Mouse (Mus musculus): Measurements from ENCODE around the gene Agpat3.

The Agpat3 gene

DNA sequence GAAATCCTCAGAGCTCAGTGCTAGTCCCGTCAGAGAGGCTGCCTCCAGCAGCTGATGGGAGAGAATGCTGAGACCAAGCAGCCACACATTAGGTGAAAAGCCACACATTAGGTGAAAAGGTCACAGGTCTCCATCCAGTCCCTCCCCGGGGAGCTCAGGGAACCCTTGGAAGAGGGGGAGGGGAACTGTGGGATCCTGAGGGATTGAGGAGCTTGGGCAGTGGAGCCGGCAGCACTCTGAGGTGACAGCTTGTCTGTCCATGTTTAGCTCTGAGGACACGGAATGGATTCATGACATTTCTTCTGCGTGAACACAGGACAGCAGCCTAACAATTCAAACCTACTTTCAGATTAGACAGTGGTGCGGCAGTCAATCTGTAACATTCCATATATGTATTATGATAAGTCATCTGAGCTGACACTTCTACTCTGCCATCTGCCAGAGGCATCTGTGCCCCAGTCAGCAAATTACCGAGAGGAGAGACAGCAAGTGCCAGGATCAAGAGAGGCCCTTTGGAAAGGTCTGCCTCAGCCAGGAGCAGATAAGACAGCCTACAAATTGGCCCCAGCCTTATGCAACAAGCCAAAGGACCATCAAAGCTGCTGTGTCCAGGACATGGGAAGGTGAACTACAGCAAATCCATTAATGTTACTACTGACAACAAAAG lies 28.9 kb downstream of the Agpat3 start:
- peak; percentile 51 for DNase-seq

DNA sequence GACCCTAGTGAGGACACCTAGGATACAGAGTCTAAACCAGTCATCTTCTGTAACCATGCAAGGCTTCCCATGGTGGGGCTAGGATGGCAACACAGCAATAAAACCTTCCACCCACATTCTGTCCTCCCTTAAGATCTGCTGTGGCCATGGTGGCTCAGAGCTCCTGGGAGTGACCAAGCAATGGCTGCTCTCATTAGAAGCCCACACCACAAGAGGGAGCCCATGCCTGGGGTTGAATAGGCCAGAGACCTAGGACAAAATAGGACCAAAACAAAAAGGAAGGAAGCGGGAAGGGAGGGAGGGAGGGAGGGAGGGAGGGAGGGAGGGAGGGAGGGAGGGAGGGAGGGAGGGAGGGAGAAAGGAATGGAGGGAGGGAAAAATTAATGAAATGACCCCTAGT lies 29.5 kb downstream of the Agpat3 start:
- no peak for DNase-seq

DNA sequence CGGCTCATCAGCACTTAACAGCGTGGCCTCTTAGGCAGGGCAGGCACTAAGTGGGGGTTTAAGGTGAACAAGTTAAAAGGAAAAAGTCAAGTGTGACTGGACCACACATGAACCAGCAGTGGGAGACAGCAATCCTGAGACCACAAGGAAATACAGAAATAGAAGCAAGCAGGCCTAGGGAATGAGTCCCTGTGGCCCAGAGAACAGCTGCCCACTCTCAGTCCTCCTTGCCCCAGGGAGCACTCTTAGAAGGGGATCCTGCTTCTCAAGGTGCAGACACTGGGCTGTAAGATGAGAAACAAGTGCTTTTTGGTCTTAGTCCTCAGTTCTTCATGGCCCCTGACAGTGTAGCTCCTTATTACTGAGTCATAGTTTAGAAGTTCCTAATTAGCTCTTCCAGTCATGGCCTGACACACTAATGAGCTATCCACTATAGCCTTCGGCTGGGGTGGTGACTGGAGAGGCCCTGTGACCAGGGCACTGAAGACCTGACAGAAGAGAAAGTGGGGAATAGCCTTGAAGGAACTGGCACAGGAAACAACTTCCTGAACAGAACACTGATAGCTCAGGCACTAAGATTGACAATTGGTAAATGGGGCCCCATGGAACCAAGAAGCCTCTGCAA lies 31.0 kb downstream of the Agpat3 start:
- no peak for DNase-seq

DNA sequence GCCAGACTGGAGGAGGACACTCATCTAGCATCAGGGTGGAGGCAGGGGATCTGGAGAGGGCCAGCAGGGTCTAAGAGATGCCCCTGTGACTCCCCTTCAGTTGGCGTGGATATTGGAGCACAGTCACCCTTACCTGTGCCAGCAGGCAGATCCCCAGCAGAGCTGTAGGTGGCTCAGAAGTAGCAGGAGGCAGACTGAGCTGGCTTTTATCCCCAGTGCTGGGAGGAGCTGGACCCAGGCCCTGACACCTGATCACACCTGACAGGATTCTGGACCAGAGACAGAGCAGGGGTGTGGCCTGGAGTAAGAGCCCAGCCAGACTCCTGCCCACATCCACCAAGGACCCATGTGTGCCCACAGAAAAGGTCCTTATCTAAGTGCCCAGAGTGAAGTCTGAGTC lies 31.8 kb downstream of the Agpat3 start:
- no peak for DNase-seq

DNA sequence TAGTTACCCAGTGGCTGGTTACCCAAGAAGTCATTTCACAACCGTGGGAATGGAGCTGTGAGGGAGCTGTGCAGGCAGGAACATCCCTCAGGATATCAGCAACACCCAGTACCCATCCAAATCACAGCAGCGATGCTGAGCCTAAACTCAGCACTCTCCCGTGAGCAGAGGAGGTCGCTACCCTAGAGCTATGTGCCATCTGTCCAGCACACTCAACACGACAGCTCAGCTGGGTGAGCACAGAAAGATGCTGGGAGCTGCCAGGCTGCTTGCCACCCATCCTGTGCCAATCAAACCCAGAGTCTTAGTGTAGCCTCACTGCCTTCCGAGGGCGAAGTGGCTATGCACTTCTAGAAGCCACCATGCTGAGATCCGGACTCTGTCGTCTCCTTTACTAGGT lies 32.3 kb downstream of the Agpat3 start:
- DNase-seq = peak; percentile 46

DNA sequence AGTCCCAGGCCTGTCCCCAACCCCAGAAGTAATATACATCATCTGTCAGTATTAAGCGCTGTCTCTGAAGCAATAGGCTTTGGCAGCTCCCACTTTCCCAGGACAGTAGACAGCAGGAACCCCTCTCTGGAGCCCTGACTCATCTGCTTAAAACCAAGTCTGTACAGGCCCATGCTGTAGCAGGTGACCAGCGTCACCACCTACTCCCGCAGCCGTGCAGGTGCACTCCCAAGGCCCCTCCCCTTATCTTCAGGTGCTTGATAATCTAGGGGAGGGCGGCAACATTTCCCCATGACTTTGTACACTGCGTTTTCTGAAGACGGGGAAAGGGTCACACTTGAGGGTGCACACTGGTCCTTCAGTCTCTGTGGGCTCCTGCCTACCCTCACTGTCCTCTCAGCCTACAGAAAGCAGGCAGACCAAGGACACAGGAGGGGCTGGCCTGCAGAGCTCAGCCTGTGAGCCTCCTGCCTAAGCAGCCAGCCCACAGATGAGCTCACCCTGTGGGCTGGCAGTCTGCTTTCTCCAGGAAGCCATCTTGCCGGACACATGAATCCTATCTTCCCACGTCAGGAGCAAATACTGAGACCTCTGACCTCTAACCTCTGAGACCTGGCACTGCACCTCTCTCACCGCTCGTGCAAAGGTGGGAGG lies 34.9 kb downstream of the Agpat3 start:
- DNase-seq = no peak

DNA sequence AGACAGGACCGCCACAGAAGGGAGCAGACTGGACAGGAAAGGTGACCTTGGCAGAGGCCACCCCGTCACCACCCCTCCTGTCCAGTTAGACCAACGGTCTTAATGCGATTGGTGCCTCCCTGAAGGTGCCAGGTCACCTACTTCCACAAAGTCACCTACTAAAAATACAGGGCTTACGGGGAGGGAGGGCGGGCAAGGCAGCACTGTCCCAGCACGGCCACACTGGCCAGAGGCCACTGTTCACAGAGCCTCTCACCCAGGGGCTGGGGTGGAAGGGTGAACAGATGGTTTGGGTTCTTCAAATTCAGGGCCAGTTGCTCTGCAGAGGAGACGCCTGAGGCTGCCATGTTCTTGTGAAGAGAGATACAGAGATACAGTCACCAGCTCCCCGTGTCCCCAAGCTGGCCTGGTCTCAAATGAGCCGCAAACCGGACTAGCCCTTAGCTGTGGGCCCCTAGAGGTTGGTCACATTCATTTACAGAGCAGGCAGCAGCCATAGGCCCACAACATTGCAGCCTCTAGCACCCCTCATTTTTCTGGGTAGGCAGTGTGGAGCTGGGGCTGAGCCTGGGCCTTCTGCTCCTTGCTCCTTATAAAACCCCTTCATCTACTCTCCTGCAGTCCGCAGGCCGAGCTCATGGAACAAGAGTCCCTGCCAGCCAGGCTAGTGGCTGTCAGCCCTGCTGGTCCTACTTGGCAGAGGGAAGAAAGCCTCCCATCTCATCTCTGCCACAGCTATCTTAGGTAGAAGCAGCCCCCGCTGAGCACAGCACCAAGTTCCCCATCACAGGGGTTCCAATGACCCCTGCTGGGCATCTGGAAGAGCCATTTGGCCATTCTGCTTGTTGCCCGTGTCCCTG lies 35.8 kb downstream of the Agpat3 start:
- DNase-seq = no peak

DNA sequence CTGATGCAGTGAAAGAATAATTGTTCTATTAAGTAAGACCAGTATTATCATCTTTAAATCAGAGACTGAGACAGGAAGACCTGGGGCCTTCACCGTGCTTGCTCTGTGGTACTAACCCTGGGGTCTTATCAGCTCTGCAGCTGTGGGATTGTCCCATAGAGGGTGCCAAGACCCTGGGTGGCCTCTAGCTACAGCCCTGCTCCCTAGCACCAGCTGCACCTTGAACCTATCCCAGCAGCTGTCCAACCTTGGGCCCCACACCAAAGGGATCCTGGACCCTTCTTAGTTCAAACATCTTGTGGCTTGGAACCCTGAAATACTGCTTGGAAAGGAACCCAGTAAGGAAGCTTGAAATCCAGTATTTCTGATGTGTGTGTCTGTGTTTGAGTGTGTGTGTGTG lies 37.1 kb downstream of the Agpat3 start:
- no peak for DNase-seq

DNA sequence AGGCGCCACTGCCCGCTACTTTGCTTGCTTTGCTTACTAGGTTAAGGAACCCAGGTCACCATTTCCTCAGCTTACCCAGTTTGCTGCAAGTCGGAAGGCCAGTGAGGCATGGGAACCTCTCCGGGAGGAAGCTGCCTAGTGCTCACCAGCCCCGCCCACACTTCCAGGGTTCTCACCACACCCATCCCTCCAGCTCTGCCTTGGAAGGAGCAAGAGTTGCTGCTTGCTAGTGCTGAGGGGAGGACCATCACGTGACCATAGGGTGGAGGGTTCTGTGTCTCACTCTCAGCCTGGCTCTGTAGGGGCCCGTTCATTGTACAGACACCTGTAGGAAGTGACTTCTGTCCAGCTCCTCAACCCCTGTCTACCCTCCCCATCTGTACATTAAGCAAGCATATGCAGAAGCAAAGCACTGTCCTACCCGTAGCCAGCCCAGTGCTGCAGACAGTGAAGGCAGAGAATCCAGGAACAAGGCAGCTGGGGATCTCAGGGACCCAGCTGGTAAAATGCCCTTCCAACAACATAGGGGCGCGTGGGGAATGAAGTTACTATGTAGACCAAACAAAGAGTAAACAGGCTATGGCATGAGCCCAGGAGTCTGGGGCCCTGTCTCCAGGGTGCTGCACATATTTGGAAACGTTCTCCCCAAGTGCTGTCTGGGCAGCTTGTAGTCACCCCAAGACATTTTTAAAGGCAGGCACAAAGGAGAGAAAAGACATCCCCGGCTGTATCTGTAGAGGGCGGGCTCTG lies 40.2 kb downstream of the Agpat3 start:
- no peak for DNase-seq

DNA sequence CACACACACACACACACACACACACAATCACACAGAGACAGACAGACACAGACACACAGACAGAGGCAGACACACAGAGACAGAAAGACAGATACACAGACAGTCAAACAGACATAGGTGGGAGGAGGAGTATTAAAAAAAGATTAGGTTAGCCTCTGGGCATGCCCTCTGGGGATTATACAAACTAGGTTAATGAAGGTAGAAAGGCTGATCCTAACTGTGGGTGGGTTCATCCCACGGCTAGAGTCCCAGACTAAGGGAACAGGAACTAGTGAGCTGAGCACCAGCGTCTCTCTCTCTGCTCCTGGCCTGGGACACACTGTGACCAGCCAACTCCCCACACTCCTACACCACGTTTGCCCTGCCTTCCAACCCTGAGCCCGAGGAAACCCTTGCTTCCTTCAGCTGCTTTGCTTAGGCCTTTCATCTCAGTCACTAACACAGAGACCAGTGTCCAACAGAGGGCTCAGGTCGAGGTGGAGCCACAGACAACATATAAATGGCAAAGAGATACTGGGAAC lies 41.5 kb downstream of the Agpat3 start:
- DNase-seq = no peak

DNA sequence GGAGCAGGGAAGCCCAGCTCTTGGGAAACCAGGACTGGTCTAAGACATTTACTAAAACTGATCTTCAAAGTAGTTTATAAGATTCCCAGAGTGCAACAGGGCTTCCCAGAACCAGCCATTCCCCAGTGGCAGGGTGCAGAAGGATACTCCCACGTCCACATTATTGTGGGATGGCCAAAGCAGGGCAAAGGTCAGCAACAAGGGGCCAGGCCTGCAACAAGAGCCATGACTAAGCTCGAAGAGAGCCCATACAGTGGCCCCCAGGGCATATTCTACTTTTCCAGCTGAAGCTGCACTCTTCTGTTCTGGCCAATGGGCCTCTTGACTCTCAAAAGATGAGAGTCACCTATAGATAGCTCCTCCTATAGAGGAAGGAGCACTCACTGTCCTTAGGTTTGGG lies 43.7 kb downstream of the Agpat3 start:
- no peak for DNase-seq

DNA sequence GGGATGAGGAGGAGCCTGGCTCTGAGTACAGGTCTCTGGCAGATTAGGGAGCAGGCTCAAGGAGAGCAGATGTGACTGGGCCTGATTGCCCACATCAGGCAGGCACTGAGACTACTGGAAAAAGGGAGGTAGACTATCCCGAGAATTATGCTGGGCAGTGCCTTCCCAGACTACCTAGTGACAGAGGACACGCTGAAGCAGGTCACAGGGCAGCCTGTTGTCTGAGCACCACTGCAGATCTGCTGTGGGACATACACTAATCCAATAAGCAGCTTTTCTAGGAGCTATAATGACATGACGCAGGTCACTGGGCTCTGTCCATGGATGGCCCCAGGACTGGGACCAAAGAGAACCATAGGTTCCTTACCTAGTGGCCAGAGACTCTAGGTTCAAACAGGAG lies 44.9 kb downstream of the Agpat3 start:
- no peak for DNase-seq

DNA sequence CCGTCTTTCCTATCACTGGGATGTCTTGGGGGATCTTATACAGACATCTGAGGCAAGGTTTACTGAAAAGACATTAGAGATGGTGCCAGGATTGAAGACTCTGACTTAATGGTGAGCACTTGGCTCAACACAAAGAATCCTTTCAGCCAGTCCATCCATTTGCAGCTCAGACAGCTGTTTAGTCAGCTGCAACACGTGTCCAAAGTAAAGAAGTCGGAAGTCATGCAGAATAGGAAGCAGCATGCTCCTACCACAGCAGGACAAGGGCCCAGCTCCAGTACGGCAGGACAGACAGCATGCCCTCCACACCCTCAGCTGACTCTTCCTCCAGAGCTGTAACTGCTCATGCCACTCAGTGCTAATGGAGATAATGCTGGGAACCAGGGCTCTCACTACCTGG lies 46.3 kb downstream of the Agpat3 start:
- no peak for DNase-seq

DNA sequence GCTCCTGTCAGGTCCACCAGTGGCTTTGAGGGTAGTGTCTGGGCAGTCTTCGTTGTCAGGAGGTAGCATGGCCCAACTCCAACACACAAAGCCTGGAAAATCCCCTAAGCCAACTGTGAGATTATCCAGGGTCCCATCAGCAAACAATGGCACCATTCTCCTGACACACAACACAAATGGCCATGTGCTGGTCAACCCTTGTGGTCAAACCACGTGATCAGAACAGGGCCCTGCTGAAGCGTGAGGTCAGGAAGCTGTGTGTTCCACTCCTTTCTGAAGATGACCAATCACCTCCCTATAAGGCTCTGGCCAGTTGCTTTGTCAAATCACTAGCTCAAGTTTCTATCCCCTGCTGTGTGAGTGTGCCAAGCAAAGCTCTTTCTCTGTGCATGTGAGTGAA lies 47.3 kb downstream of the Agpat3 start:
- no peak for DNase-seq

DNA sequence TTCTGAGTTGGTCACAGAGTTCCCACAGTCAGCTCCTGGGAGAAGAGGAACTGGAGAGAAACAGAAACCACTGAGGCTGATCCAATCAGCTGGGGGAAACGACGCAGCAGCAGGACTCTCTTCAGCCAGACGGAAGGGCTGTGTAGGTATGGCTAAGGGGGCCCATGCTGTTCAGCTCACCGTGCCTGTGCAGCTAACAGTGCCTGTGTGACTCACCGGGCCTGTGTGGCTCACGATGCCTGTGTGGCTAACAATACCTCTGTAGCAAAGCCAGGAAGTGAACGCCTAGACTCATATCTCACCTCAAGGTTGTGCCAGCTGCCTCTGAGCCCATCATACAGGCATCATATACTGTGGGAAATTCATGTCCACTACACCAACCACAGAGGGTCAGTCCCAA lies 48.6 kb downstream of the Agpat3 start:
- DNase-seq = no peak

DNA sequence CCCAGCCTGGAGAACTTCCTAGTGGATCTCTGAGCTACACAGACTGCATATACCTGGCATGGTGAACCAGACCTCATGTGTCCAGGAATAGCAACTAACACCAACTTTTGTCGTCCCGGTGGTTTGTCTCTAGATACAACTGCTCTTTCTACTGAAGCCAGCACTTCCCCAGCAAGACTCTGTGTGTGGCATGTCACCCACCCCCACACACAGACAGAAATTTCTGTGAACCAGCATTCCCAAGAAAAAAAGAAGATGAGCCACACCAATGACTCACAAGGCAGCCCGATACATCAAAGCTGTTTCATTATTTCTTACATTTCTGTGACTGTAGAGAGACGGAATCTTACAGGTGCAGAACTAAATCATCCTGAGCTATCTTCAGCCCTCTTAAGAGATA lies 52.2 kb downstream of the Agpat3 start:
- DNase-seq = peak; percentile 81

DNA sequence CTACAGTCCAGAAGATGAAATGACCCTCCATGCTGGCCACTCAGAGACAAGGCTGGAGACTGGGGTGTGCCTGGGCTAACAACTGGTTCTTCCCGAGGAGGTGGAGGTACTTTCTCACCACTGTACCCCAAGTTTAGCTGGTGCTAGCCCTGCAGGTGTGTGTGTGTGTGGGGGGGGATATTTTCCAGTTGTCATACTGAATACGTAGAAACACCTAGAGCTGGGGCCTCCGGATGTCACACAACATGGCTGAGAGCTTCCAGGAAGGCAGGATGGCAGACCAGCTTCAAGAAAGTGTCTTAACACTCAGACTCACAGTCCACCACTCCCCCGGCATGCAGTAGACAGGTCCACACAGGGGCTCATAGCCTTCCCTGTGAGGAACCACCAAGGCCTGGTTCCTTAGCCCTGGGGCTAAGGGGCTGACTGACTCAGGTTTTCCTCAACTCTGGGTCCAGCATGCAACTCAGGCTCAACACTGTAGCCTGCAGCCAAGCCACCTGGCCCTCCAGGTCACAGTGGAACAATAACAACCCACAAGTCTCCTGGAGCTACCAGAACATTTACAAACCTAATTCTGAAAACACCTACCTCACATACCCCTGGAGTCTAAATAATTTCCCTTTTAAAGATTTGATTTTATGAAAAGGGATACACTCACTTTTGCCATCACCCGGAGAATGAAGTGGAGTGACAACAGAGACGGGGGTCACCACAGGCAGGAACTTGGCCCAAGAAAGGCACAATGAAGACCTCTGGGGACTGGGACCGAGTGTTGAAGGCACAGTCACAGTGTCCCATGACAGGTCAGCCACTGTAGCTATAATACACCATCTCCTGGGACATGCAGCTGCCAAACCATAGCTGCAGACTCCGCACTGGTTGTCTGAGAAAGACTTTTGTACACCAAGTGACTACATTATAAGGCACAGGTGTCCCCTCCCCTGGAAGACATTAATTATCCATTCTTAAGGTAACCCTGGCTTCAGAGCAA lies 53.3 kb downstream of the Agpat3 start:
- DNase-seq = no peak

DNA sequence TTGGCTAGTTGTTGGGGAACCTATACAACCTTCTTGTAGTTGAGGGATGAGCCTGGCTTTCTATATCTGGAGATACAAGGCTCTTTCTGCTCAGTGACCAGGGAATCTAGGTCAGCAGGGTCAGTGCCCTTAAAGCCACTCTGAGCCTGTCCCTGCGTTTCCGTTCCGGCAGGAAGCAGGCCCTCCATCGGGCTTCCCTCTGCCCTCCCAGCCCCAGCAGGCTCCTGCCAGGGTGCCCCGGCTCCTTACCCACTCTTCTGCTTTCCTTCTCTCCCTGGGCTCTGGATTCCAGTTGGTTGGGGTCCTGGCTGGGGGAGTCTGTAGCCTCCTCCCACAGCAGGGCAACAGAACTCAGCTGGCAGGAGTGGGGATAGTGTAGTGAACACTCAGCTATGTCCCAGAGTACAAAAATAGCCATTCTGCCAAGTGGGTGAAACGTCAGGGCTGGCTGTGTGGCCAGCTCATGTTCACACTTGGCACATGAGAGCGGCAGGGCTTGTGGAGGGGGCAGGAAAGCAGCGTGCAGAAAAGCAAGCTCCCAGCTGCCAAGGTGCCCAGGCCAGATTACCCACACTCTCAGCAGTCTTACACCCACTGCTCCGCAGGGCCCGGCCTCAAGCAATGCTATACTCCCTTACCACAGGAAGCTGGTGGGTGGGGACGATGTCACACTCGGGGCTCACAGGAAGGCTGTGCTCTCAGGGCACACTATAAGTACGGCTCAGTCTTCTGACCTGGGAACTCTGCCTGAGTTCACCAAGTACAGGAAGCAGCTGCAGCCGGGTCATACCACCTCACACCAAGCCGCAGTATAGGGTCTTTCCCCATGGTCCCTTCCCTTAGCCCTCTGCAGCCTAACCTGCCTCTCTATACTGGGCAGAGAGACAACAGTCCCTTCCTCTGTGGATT lies 54.5 kb downstream of the Agpat3 start:
- peak; percentile 86 for DNase-seq

DNA sequence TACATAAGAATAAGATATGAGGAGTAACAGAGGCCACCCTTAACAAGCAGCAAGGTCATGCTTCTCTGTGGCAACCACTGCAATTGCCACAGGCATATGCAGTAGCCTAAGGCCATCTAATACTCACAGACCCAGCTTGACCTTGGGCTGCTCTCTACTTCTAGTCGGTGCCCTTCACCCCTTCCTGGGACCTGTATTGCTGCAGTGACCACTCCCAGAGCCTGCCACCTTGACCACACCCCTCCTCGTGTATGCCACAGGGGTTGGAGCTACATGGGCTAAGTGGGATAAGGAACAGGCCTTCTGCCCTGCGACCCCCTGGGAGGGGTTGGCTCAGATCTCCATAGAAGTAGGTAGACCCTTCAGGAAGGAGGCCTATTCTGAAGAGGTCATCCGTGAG lies 55.3 kb downstream of the Agpat3 start:
- no peak for DNase-seq

DNA sequence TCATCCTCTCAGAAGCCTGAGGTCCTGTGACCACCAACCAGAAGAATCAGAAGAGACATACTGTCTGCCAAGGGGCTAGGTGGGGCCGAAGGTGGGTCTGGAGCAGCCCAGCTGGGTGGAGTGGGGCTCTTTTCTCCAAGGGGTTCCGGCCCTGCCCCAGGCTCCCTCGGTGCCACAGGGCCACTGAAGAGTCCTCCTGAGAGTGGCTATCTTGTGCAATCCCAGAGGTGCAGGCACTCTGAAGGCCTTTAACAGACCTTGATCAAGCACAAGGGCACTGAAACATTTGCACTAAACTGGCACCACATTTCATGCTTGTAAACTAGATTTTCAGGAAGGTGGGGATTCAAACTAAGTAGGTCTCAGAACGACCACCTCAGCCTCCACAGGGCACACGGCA lies 55.9 kb downstream of the Agpat3 start:
- no peak for DNase-seq

Data from right cerebral cortex, adult 18-20 months (tissue).